Mouse (Mus musculus) stomach, postnatal 0 days (tissue): ENCODE data around the gene Tax1bp3.

ENCODE experiments used
- CTCF ChIP-seq: IDR thresholded peaks from 2 replicates; pipeline ENCODE4 v1.5.1; 2016; ENCODE audit warnings: antibody characterized with exemption, low read depth, mild to moderate bottlenecking, moderate library complexity
- EP300 ChIP-seq: optimal IDR thresholded peaks from 2 replicates; pipeline ENCODE3; 2016; ENCODE audit warnings: antibody characterized with exemption

DNA sequence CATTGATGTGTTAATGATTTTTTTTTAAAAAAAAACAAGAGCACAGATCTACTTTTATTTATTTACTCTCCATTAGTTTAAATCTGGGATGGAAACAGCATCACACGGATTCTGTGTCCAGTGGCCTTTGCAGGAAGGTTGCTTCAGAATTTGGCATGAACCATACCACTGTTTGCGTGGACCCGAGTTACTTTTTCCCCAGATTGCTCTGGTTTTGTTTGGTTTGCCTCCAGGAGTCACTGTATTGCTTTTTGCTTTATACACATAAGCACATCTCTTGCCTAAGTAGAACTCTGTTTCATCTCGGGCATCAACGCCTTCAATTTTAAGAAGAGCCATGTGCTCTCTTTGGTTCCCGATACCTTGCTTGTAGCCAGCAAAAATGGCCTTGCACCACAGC, 49.0 kb downstream of the Tax1bp3 start:
- TF ChIP-seq CTCF (no peak), EP300 (no peak)
